Mouse (Mus musculus) spleen, postnatal 36 days (tissue): ENCODE data around the gene Map3k7.

Experiments used
- DNase-seq, 2 experiments: peaks; one replicate each; pipeline ENCODE4 v3.0.0; 2022; ENCODE audit warnings: low spot score in 2 of 2, mixed read lengths in 1 of 2

Gene Map3k7

GRCm38 (mm10) chr4:32062381-32063059 lies 98.6 kb downstream of the Map3k7 start:
- no peak for DNase-seq

- DNase-seq, result no peak
These were observed 99.4 kb downstream of the Map3k7 start for GRCm38 (mm10) chr4:32063291-32063690.
